9 mouse cellular contexts compared by ENCODE assay signal in the genomic region with DNA sequence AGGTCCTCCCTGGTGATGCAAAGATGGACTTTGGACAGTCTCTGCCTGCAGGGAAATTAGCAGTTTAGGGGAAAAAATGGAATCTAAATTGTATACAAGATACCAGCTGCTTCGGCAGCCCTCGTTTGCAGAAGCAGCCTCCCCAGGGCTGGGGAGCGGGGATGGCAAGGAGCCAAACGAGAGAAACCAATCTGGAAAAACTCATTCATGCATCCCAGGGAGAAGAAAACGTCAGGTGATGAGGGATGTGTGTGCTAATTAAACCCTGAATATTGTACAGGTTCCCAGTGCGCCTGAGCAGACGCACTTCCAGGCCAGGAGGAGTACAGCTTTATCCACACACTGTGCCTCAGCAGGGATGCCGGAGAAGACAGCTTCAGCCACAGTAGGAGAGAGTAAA. TPM values are rescaled to one million over a fixed set of nuclear protein-coding genes. Genes with fewer than 3 reads are reported as not detected.
DNase-seq lines count a peak whose midpoint lies in the region; ATAC-seq and TF ChIP-seq lines count a peak whose summit lies in the region.
"Had no signal": no experiment of that assay in that cellular context is flagged by ENCODE, and none has a peak within 500 bp of the region (broad histone marks: within the 10 kb centered on the region; RNA-seq: fewer than 3 reads in every experiment).

No protein-coding gene starts in this region.

- intact Hi-C loops in left cerebral cortex, postnatal 4 days (cut with DNase I) = no loop called here

- no peak overlapping the region for H3K27ac ChIP-seq in liver, postnatal 0 days (ENCODE audit: low read depth)

- peak; percentile 44 for DNase-seq in MN1 (ENCODE audit: low spot score)
- DNase-seq in cerebellum, adult 18-20 months = peak; percentile 57 to 63
- peak; percentile 56 to 69 for DNase-seq in frontal cortex, postnatal 36 days (ENCODE audit: low spot score in 2 of 2)
- DNase-seq in left cerebral cortex, postnatal 4 days = peak; percentile 79
- DNase-seq in urinary bladder, adult 2 months (ENCODE audit: low spot score) = no peak
- no peak for DNase-seq in kidney, postnatal 25 days
- DNase-seq in liver, postnatal 0 days = no peak
- DNase-seq: kidney, adult 9 months had no signal

- ATAC-seq in liver, postnatal 0 days = no peak

- H3K9ac ChIP-seq in liver, postnatal 0 days (replicated peaks) = no peak overlapping the region

- no peak for TF ChIP-seq CTCF in liver, postnatal 0 days (IDR thresholded peaks at IDR 0.05; ENCODE audit: low read depth)

- no peak for TF ChIP-seq EP300 in liver, postnatal 0 days (IDR thresholded peaks at IDR 0.05; ENCODE audit: low read depth)

- WGBS in liver, postnatal 0 days (ENCODE audit: insufficient replicate concordance) = 60% methylated on average over 8 of the region's 8 CpGs

- no peak overlapping the region for H3K4me2 ChIP-seq in liver, postnatal 0 days (ENCODE audit: low read depth, low read length)

- H3K4me1 ChIP-seq in liver, postnatal 0 days (ENCODE audit: insufficient read depth) = peaks cover 11% of the 10 kb centered on the region; the same call in 1 of the 2 replicates

- H3K36me3 ChIP-seq in liver, postnatal 0 days (replicated peaks; ENCODE audit: insufficient read depth, low read length) = no peaks in the 10 kb centered on the region

- peaks cover 41% of the 10 kb centered on the region for H3K27me3 ChIP-seq in liver, postnatal 0 days (ENCODE audit: insufficient read depth, low read length)

- H3K9me3 ChIP-seq in liver, postnatal 0 days (ENCODE audit: low read length) = no peaks in the 10 kb centered on the region

- H3K4me3 ChIP-seq in liver, postnatal 0 days (ENCODE audit: low read depth, low read length) = no peak overlapping the region

RNA-seq across cellular contexts. Expression of a gene that starts 3.3 kb away (rescaled TPM):
- total RNA-seq in left cerebral cortex, postnatal 4 days (2021) = 100 to 1,000 TPM; 494 to 504 TPM
- 23.2 and 24.2 TPM in 2 replicates for polyA plus RNA-seq in urinary bladder, adult 2 months (2012; rRNA removed)
- 1.1 and 1.3 TPM in 2 replicates for polyA plus RNA-seq in liver, postnatal 0 days (2015; fragmentation: Nextera tagmentation; extraction: Ambion mirVana)
- total RNA-seq: granulocyte monocyte progenitor cell, adult 5-6 weeks had no signal

RNA-seq across cellular contexts. Expression of a gene that starts 27.0 kb away (rescaled TPM):
- 10 to 100 TPM; 12.5 to 14.3 TPM for total RNA-seq in left cerebral cortex, postnatal 4 days (2021)
- polyA plus RNA-seq in urinary bladder, adult 2 months (2012; rRNA removed) = 10.0 and 14.5 TPM in 2 replicates
- polyA plus RNA-seq in liver, postnatal 0 days (2015; fragmentation: Nextera tagmentation; extraction: Ambion mirVana) = 42.1 and 53.6 TPM in 2 replicates

RNA-seq across cellular contexts. Expression of a gene that starts 29.8 kb away (rescaled TPM):
- total RNA-seq in left cerebral cortex, postnatal 4 days (2021) = 10 to 100 TPM; 23.2 to 25.3 TPM
- 48.1 and 51.8 TPM in 2 replicates for polyA plus RNA-seq in urinary bladder, adult 2 months (2012; rRNA removed)
- polyA plus RNA-seq in liver, postnatal 0 days (2015; fragmentation: Nextera tagmentation; extraction: Ambion mirVana) = 36.2 and 39.1 TPM in 2 replicates

RNA-seq across cellular contexts. Expression of a gene that starts 30.5 kb away (rescaled TPM):
- 10 to 100 TPM; 37.2 to 41.2 TPM for total RNA-seq in left cerebral cortex, postnatal 4 days (2021)
- polyA plus RNA-seq in urinary bladder, adult 2 months (2012; rRNA removed) = 88.4 and 107 TPM in 2 replicates
- polyA plus RNA-seq in liver, postnatal 0 days (2015; fragmentation: Nextera tagmentation; extraction: Ambion mirVana) = 32.2 and 33.9 TPM in 2 replicates

Comparison
In these comparisons a context has a peak if more than half of its experiments do, and no peak if none do; other contexts are left out.
1. DNase-seq: peak in MN1 (single experiment), cerebellum, adult 18-20 months (2 of 2), frontal cortex, postnatal 36 days (2 of 2) and left cerebral cortex, postnatal 4 days (single experiment); none in urinary bladder, adult 2 months (single experiment), kidney, postnatal 25 days (0 of 2) and liver, postnatal 0 days (single experiment).
2. RNA of a gene that starts 3.3 kb away (polyA plus RNA-seq): 23.2 to 24.2 TPM in urinary bladder, adult 2 months; 1.1 to 1.3 TPM in liver, postnatal 0 days; every median in the first group is over 10 times any median in the second.